Mouse (Mus musculus): ENCODE results near the gene Serpinf1. TPM values are rescaled to one million over a fixed set of nuclear protein-coding genes. Genes with fewer than 3 reads are reported as not detected.
"Not testable (repeated sequence)": the region's sequence is repeated elsewhere in the genome, so short reads cannot be mapped to it uniquely, and the experiment has no call there.

Serpinf1 gene
- polyA plus RNA-seq, 1 experiment from 2014 or later = 57.0 TPM

- peak; percentile 2; the same call in 1 of the 2 replicates for ATAC-seq (ENCODE audit: borderline replicate concordance, extremely low read depth, low FRiP score, low TSS enrichment)
- Histone ChIP-seq H3K9me3 (no peaks in the 10 kb centered on the region), H3K4me1 (peaks cover 35% of the 10 kb centered on the region), H3K4me3 (peak overlapping the region; percentile 89), H3K36me3 (peaks cover 8% of the 10 kb centered on the region), H3K9ac (peak overlapping the region; percentile 62), H3K27ac (peak overlapping the region; percentile 65), H3K4me2 (peak overlapping the region; percentile 98), H3K27me3 (no peaks in the 10 kb centered on the region)
- whole genome bisulfite sequencing = under 1% methylated on average over 28 of the region's 30 CpGs
Measured at GRCm38 (mm10) chr11:75461743-75462252, 39.3 kb upstream of the Serpinf1 start.

- Histone ChIP-seq H3K27me3 (no peaks in the 10 kb centered on the region), H3K4me3 (peak within 1 kb of the TSS; percentile 89), H3K4me2 (peak within 1 kb of the TSS; percentile 98), H3K4me1 (peaks cover 35% of the 10 kb centered on the region), H3K27ac (peak within 1 kb of the TSS; percentile 98), H3K9ac (peak within 1 kb of the TSS; percentile 62), H3K9me3 (no peaks in the 10 kb centered on the region), H3K36me3 (peaks cover 8% of the 10 kb centered on the region)
- WGBS = under 1% methylated on average over 46 of the region's 46 CpGs
- ATAC-seq (ENCODE audit: borderline replicate concordance, extremely low read depth, low FRiP score, low TSS enrichment) = peak; percentile 92
Measured at GRCm38 (mm10) chr11:75460844-75461742, 38.6 kb upstream of the Serpinf1 start, which contains the start of gene Tlcd2. Tlcd2 (plus strand) TSS chr11:75461715.

GRCm38 (mm10) chr11:75460103-75460843 lies 37.8 kb upstream of the Serpinf1 start:
- H3K27me3 ChIP-seq = no peaks in the 10 kb centered on the region
- H3K9ac ChIP-seq = peak overlapping the region; percentile 59
- peak overlapping the region; percentile 46 for H3K4me3 ChIP-seq
- WGBS = 6% methylated on average over 19 of the region's 19 CpGs
- no peaks in the 10 kb centered on the region for H3K9me3 ChIP-seq
- peak overlapping the region; percentile 98 for H3K4me2 ChIP-seq
- ATAC-seq (ENCODE audit: borderline replicate concordance, extremely low read depth, low FRiP score, low TSS enrichment) = peak; percentile 59; the same call in 1 of the 2 replicates
- H3K4me1 ChIP-seq = peaks cover 35% of the 10 kb centered on the region
- peak overlapping the region; percentile 98 for H3K27ac ChIP-seq
- peaks cover 3% of the 10 kb centered on the region for H3K36me3 ChIP-seq

GRCm38 (mm10) chr11:75459751-75460102 lies 37.2 kb upstream of the Serpinf1 start:
- no peak overlapping the region for H3K9ac ChIP-seq
- peak overlapping the region; percentile 46 for H3K4me3 ChIP-seq
- 25% methylated on average over 5 of the region's 5 CpGs for WGBS
- peaks cover 41% of the 10 kb centered on the region for H3K4me1 ChIP-seq
- peak overlapping the region; percentile 98 for H3K27ac ChIP-seq
- H3K9me3 ChIP-seq = no peaks in the 10 kb centered on the region
- no peaks in the 10 kb centered on the region for H3K36me3 ChIP-seq
- ATAC-seq (ENCODE audit: borderline replicate concordance, extremely low read depth, low FRiP score, low TSS enrichment) = no peak
- no peaks in the 10 kb centered on the region for H3K27me3 ChIP-seq
- H3K4me2 ChIP-seq = peak overlapping the region; percentile 98

- H3K27ac ChIP-seq = peak overlapping the region; percentile 98
- 63% methylated on average over 5 of the region's 5 CpGs for WGBS
- no peak for ATAC-seq (ENCODE audit: borderline replicate concordance, extremely low read depth, low FRiP score, low TSS enrichment)
Measured at GRCm38 (mm10) chr11:75459141-75459711, 36.7 kb upstream of the Serpinf1 start.

GRCm38 (mm10) chr11:75458628-75459041 lies 36.1 kb upstream of the Serpinf1 start:
- Histone ChIP-seq H3K36me3 (no peaks in the 10 kb centered on the region), H3K27ac (no peak overlapping the region), H3K4me1 (peaks cover 46% of the 10 kb centered on the region), H3K27me3 (no peaks in the 10 kb centered on the region), H3K9me3 (no peaks in the 10 kb centered on the region), H3K9ac (no peak overlapping the region), H3K4me2 (no peak overlapping the region), H3K4me3 (no peak overlapping the region)
- no peak for ATAC-seq (ENCODE audit: borderline replicate concordance, extremely low read depth, low FRiP score, low TSS enrichment)
- 74% methylated on average over 8 of the region's 8 CpGs for WGBS

More at GRCm38 (mm10) chr11:75459141-75459711, 36.7 kb upstream of the Serpinf1 start:
- H3K4me2 ChIP-seq = peak overlapping the region; percentile 98; the same call in 1 of the 2 replicates
- peaks cover 43% of the 10 kb centered on the region for H3K4me1 ChIP-seq
- no peaks in the 10 kb centered on the region for H3K27me3 ChIP-seq
- no peaks in the 10 kb centered on the region for H3K9me3 ChIP-seq
- no peak overlapping the region for H3K9ac ChIP-seq
- H3K4me3 ChIP-seq = 0 out of 2 replicates have a peak overlapping the region, but pooled peaks have one; percentile 46
- H3K36me3 ChIP-seq = no peaks in the 10 kb centered on the region

- H3K27me3 ChIP-seq = no peaks in the 10 kb centered on the region
- H3K36me3 ChIP-seq = no peaks in the 10 kb centered on the region
- H3K9me3 ChIP-seq = no peaks in the 10 kb centered on the region
- H3K9ac ChIP-seq = no peak overlapping the region
- no peak overlapping the region for H3K27ac ChIP-seq
- no peak overlapping the region for H3K4me3 ChIP-seq
- WGBS = 25% methylated on average over 3 of the region's 3 CpGs
- H3K4me2 ChIP-seq = no peak overlapping the region
- H3K4me1 ChIP-seq = peaks cover 46% of the 10 kb centered on the region
- ATAC-seq (ENCODE audit: borderline replicate concordance, extremely low read depth, low FRiP score, low TSS enrichment) = no peak
Measured at GRCm38 (mm10) chr11:75458169-75458568, 35.7 kb upstream of the Serpinf1 start.

- Histone ChIP-seq H3K27me3 (no peaks in the 10 kb centered on the region), H3K36me3 (no peaks in the 10 kb centered on the region), H3K4me3 (no peak overlapping the region), H3K9ac (no peak overlapping the region), H3K4me2 (no peak overlapping the region), H3K27ac (no peak overlapping the region), H3K9me3 (no peaks in the 10 kb centered on the region), H3K4me1 (peaks cover 30% of the 10 kb centered on the region)
- ATAC-seq (ENCODE audit: borderline replicate concordance, extremely low read depth, low FRiP score, low TSS enrichment) = no peak
- WGBS = 76% methylated on average over 7 of the region's 7 CpGs
Measured at GRCm38 (mm10) chr11:75456440-75456871, 34.0 kb upstream of the Serpinf1 start.

- not testable (repeated sequence) for ATAC-seq (ENCODE audit: borderline replicate concordance, extremely low read depth, low FRiP score, low TSS enrichment); H3K27me3 ChIP-seq; H3K9me3 ChIP-seq; H3K4me3 ChIP-seq; H3K9ac ChIP-seq; H3K27ac ChIP-seq; H3K4me2 ChIP-seq; H3K36me3 ChIP-seq
- H3K4me1 ChIP-seq = peaks cover 30% of the 10 kb centered on the region
- 96% methylated on average over 2 of the region's 2 CpGs for WGBS
Measured at GRCm38 (mm10) chr11:75455971-75456370, 33.5 kb upstream of the Serpinf1 start.

GRCm38 (mm10) chr11:75455041-75455736 lies 32.7 kb upstream of the Serpinf1 start:
- Histone ChIP-seq H3K27me3 (no peaks in the 10 kb centered on the region), H3K4me1 (peaks cover 37% of the 10 kb centered on the region), H3K27ac (peak overlapping the region; percentile 68), H3K9me3 (no peaks in the 10 kb centered on the region), H3K9ac (peak overlapping the region; percentile 62), H3K36me3 (no peaks in the 10 kb centered on the region), H3K4me3 (peak overlapping the region; percentile 63; the same call in 1 of the 2 replicates), H3K4me2 (peak overlapping the region; percentile 97)
- 70% methylated on average over 10 of the region's 10 CpGs for WGBS
- no peak; the same call in 1 of the 2 replicates for ATAC-seq (ENCODE audit: borderline replicate concordance, extremely low read depth, low FRiP score, low TSS enrichment)
